Mouse (Mus musculus): ENCODE data around the gene Cyp2c23.

GRCm38 (mm10) chr19:44008784-44009183, 20.2 kb downstream of the Cyp2c23 start:
- TF ChIP-seq POLR2A (IDR thresholded peaks at IDR 0.05; ENCODE audit: insufficient read depth, low read depth, low read length) (no peak), CTCF (IDR thresholded peaks at IDR 0.05) (no peak)

Measured in heart, adult 2 months (tissue).